Mouse (Mus musculus): Measurements from ENCODE around the gene Atp1b1. TPM values are rescaled to one million over a fixed set of nuclear protein-coding genes. Genes with fewer than 3 reads are reported as not detected.

The Atp1b1 gene
- total RNA-seq, 2 experiments from 2014 or later, result 115 to 262 TPM

GRCm38 (mm10) chr1:164406506-164406905 lies 51.6 kb downstream of the Atp1b1 start:
- no peak for TF ChIP-seq CTCF (IDR thresholded peaks at IDR 0.05)
- Histone ChIP-seq H3K27ac (peak overlapping the region; percentile 41; the same call in 1 of the 2 replicates), H3K4me3 (no peak overlapping the region)
- intact Hi-C loops (cut with DNase I), result no loop called here
- no peak for DNase-seq

- TF ChIP-seq CTCF (IDR thresholded peaks at IDR 0.05), result no peak
- intact Hi-C loops (cut with DNase I), result no loop called here
- no peak for DNase-seq
- H3K4me3 ChIP-seq, result no peak overlapping the region
- peak overlapping the region; percentile 53 for H3K27ac ChIP-seq
Measured at GRCm38 (mm10) chr1:164405385-164405802, 52.8 kb downstream of the Atp1b1 start.

GRCm38 (mm10) chr1:164399578-164399977 lies 58.6 kb downstream of the Atp1b1 start:
- Histone ChIP-seq H3K27ac (no peak overlapping the region), H3K4me3 (no peak overlapping the region)
- intact Hi-C loops (cut with DNase I), result no loop called here
- no peak for TF ChIP-seq CTCF (IDR thresholded peaks at IDR 0.05)
- no peak for DNase-seq

DNA sequence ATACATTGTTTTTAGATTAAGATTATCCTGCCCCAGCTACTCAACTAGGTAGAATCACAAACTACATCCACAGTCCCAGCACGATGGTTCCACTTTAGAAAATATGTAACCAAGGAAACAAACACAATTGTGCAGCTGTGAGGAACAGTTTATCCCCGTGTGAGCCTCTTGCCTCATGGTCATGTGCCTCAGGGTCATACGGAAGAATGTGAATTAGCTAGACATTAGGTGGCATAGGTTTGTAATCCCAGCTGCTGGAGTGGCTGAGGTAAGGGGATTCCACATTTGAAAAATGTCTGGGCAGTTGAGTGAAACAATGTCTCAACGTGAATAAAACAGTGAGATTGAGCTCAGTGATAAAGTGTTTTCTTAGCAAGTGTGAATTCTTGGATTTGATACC lies 60.5 kb downstream of the Atp1b1 start:
- Histone ChIP-seq H3K27ac (no peak overlapping the region), H3K4me3 (no peak overlapping the region)
- TF ChIP-seq CTCF (IDR thresholded peaks at IDR 0.05), result no peak
- no peak for DNase-seq
- intact Hi-C loops (cut with DNase I), result no loop called here

GRCm38 (mm10) chr1:164395131-164395780 lies 62.9 kb downstream of the Atp1b1 start:
- Histone ChIP-seq H3K27ac (no peak overlapping the region), H3K4me3 (no peak overlapping the region)
- intact Hi-C loops (cut with DNase I), result no loop called here
- DNase-seq, result no peak
- TF ChIP-seq CTCF (IDR thresholded peaks at IDR 0.05), result no peak

DNA sequence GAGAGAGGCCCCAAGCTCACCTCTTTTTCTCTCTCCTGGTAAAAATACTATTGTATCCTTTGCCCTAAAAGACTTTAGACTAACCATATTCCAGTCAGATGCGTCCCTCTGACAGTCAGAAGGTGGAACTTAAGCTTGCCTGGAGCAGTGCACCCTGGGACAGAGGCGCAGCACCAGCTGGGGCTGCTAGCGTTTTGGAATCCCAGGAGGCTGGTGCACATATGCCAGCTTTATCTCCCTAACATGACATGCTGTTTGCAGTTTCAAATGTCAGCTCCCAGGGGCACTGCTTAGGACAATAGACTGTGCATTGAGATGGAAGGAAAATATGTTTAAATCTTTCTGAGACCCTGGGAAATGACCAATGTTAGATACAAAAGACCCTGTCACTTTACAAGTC lies 66.0 kb downstream of the Atp1b1 start:
- H3K27ac ChIP-seq, result no peak overlapping the region
- no peak for DNase-seq
- intact Hi-C loops (cut with DNase I), result no loop called here

GRCm38 (mm10) chr1:164389743-164390142 lies 68.4 kb downstream of the Atp1b1 start:
- DNase-seq, result no peak
- intact Hi-C loops (cut with DNase I), result no loop called here
- H3K27ac ChIP-seq, result no peak overlapping the region
- no peak overlapping the region for H3K4me3 ChIP-seq
- no peak for TF ChIP-seq CTCF (IDR thresholded peaks at IDR 0.05)

More for the DNA sequence above, 66.0 kb downstream of the Atp1b1 start:
- TF ChIP-seq CTCF (IDR thresholded peaks at IDR 0.05), result no peak
- H3K4me3 ChIP-seq, result no peak overlapping the region

Other genes with a start within 250 kb of the Atp1b1 start
- 1 to 10 TPM; 2.6 to 2.8 TPM for gene Slc19a2, start 209.3 kb downstream of the Atp1b1 start, total RNA-seq (2021)
- 10 to 100 TPM; 11.2 to 11.8 TPM for gene Ccdc181, start 182.8 kb downstream of the Atp1b1 start, total RNA-seq (2021)
- 1 to 10 TPM; 1.4 TPM for gene Nme7, start 154.2 kb downstream of the Atp1b1 start, total RNA-seq (2021)
- gene Blzf1, start 150.9 kb downstream of the Atp1b1 start, total RNA-seq (2021), result 10 to 100 TPM; 26.5 to 28.0 TPM

Measured in gastrocnemius, adult 2 months (tissue).